Mouse (Mus musculus) intestine, embryonic 16.5 days (tissue): Measurements from ENCODE around the gene Rab4a. TPM values are rescaled to one million over a fixed set of nuclear protein-coding genes. Genes with fewer than 3 reads are reported as not detected.

Source experiments
- ATAC-seq: fragments of 200-750 bp; cut with Nextera tagmentation; 2 replicates; pipeline ENCODE4 v1.8.0; 2017; ENCODE audit warnings: moderate TSS enrichment, moderate library complexity
- H3K27ac ChIP-seq: fragments of 300-500 bp; sonication (generic); 2 replicates; pipeline ENCODE4 v1.5.1; 2014; ENCODE audit warnings: mild to moderate bottlenecking, low read length
- H3K27me3 ChIP-seq: fragments of 300-500 bp; sonication (generic); replicated peaks from 2 replicates; pipeline ENCODE4 v1.6.1; 2014; ENCODE audit warnings: low read length, control low read depth, mixed read lengths; ENCODE audit not compliant: control insufficient read depth, insufficient read depth
- H3K36me3 ChIP-seq: fragments of 300-500 bp; sonication (generic); 2 replicates; pipeline ENCODE4 v1.6.1; 2014; ENCODE audit warnings: low read length, control low read depth; ENCODE audit not compliant: control insufficient read depth, insufficient read depth
- H3K4me1 ChIP-seq: fragments of 300-500 bp; sonication (generic); 2 replicates; pipeline ENCODE4 v1.6.1; 2014; ENCODE audit warnings: low read length, control low read depth, mixed read lengths; ENCODE audit not compliant: control insufficient read depth, insufficient read depth
- H3K4me2 ChIP-seq: fragments of 300-500 bp; sonication (generic); 2 replicates; pipeline ENCODE4 v1.6.1; 2014; ENCODE audit warnings: low read depth, low read length, control low read depth
- H3K4me3 ChIP-seq: fragments of 300-500 bp; sonication (generic); 2 replicates; pipeline ENCODE4 v1.5.1; 2014; ENCODE audit warnings: mild to moderate bottlenecking, low read length
- H3K9ac ChIP-seq: fragments of 300-500 bp; sonication (generic); 2 replicates; pipeline ENCODE4 v1.6.1; 2014; ENCODE audit warnings: low read depth, low read length
- H3K9me3 ChIP-seq: fragments of 300-500 bp; sonication (generic); 2 replicates; pipeline ENCODE4 v1.6.1; 2016; ENCODE audit warnings: low read length, control low read depth; ENCODE audit not compliant: control insufficient read depth
- WGBS: fragments of 180-500 bp; shearing (Covaris S2); extraction: QIAGEN DNeasy Blood & Tissue Kit; methylation state at CpG from one replicate; pipeline ENCODE4 v1.1.7; 2014; 5-methylcytosine and 5-hydroxymethylcytosine counted together
- polyA plus RNA-seq: library from polyadenylated mRNA; unstranded; fragments of >200 nt; fragmentation: Nextera tagmentation; extraction: Ambion mirVana; gene quantifications from 2 replicates; pipeline ENCODE4 v1.2.1, GENCODE M21; 2015

Gene Rab4a
- polyA plus RNA-seq, 1 experiment from 2014 or later, result 66.9 TPM

DNA sequence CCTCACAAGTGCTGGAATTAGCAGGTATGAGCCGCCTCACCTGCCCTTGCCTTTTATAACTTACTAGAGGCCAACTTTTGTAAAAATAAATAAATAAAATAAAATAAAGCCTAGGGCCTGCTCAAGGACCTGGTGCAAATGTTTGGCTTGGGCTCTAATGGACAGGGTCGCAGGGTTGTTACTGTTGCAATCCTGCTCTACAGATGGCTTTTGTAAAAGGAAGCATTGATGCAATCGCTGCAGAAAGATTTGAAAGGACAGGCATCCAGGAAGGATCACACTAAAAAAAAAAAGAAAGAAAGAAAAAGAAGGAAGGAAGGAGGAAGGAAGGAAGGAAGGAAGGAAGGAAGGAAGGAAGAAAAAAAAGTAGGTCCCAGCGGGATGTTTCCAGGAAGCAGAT is 54.6 kb downstream of the Rab4a start:
- 72% methylated on average over 4 of the region's 4 CpGs for WGBS
- no peak overlapping the region for H3K9ac ChIP-seq
- H3K36me3 ChIP-seq, result no peaks in the 10 kb centered on the region
- peaks cover 10% of the 10 kb centered on the region for H3K4me1 ChIP-seq
- H3K9me3 ChIP-seq, result no peaks in the 10 kb centered on the region
- H3K27ac ChIP-seq, result no peak overlapping the region; the same call in 1 of the 2 replicates
- peak overlapping the region; percentile 96; the same call in 1 of the 2 replicates for H3K4me3 ChIP-seq
- H3K27me3 ChIP-seq, result peaks cover 9% of the 10 kb centered on the region; the same call in 1 of the 2 replicates
- ATAC-seq, result no peak
- peak overlapping the region; percentile 98 for H3K4me2 ChIP-seq

- H3K27me3 ChIP-seq, result peaks cover 9% of the 10 kb centered on the region; the same call in 1 of the 2 replicates
- H3K36me3 ChIP-seq, result no peaks in the 10 kb centered on the region
- no peak overlapping the region for H3K27ac ChIP-seq
- H3K9me3 ChIP-seq, result no peaks in the 10 kb centered on the region
- no peak overlapping the region for H3K9ac ChIP-seq
- no peak overlapping the region for H3K4me2 ChIP-seq
- H3K4me1 ChIP-seq, result no peaks in the 10 kb centered on the region
- no peak for ATAC-seq
- H3K4me3 ChIP-seq, result no peak overlapping the region
- 58% methylated on average over 7 of the region's 7 CpGs for WGBS
These were observed 60.0 kb downstream of the Rab4a start for GRCm38 (mm10) chr8:123865786-123866185.

DNA sequence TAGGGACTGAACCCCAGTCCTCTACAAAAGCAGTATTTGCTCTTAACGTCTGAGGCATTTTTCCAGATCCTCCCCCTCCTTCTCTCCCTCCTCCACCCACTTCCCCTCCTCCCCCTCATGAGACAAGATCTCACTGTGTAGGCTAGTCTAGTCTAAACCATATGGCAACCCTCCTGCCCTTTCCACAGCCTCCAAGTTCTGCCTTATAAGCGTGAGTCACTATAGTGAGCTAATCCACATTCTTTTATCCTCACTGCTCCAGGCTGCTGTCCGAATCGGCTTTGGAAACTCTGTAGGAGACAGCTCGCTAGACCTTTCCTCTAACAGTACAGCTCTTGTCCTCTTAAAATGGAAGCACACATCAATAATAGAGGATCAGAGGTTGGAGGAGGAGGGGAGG is 61.2 kb downstream of the Rab4a start:
- Histone ChIP-seq H3K36me3 (no peaks in the 10 kb centered on the region), H3K9me3 (no peaks in the 10 kb centered on the region), H3K4me3 (no peak overlapping the region), H3K27me3 (peaks cover 7% of the 10 kb centered on the region; the same call in 1 of the 2 replicates), H3K27ac (no peak overlapping the region), H3K9ac (no peak overlapping the region), H3K4me2 (no peak overlapping the region), H3K4me1 (no peaks in the 10 kb centered on the region)
- WGBS, result 29% methylated on average over 5 of the region's 5 CpGs
- ATAC-seq, result no peak

- WGBS, result 73% methylated on average over 9 of the region's 9 CpGs
- H3K9ac ChIP-seq, result no peak overlapping the region
- no peaks in the 10 kb centered on the region for H3K27me3 ChIP-seq
- ATAC-seq, result no peak
- H3K4me3 ChIP-seq, result no peak overlapping the region
- no peaks in the 10 kb centered on the region for H3K9me3 ChIP-seq
- H3K27ac ChIP-seq, result no peak overlapping the region
- no peaks in the 10 kb centered on the region for H3K36me3 ChIP-seq
- H3K4me2 ChIP-seq, result no peak overlapping the region
- H3K4me1 ChIP-seq, result no peaks in the 10 kb centered on the region
These were observed 66.3 kb downstream of the Rab4a start for GRCm38 (mm10) chr8:123872048-123872447.

- no peaks in the 10 kb centered on the region for H3K27me3 ChIP-seq
- no peak for ATAC-seq
- no peak overlapping the region for H3K4me3 ChIP-seq
- no peak overlapping the region for H3K27ac ChIP-seq
- 76% methylated on average over 6 of the region's 6 CpGs for WGBS
- no peaks in the 10 kb centered on the region for H3K36me3 ChIP-seq
- H3K4me1 ChIP-seq, result no peaks in the 10 kb centered on the region
- no peak overlapping the region for H3K9ac ChIP-seq
- H3K9me3 ChIP-seq, result no peaks in the 10 kb centered on the region
- no peak overlapping the region for H3K4me2 ChIP-seq
These were observed 67.6 kb downstream of the Rab4a start for GRCm38 (mm10) chr8:123873364-123873763.

- Histone ChIP-seq H3K27me3 (no peaks in the 10 kb centered on the region), H3K4me1 (no peaks in the 10 kb centered on the region), H3K27ac (no peak overlapping the region), H3K4me3 (no peak overlapping the region), H3K36me3 (no peaks in the 10 kb centered on the region), H3K9ac (no peak overlapping the region), H3K4me2 (no peak overlapping the region), H3K9me3 (no peaks in the 10 kb centered on the region)
- no peak for ATAC-seq
- 76% methylated on average over 11 of the region's 11 CpGs for WGBS
These were observed 68.5 kb downstream of the Rab4a start for GRCm38 (mm10) chr8:123874324-123874723.

DNA sequence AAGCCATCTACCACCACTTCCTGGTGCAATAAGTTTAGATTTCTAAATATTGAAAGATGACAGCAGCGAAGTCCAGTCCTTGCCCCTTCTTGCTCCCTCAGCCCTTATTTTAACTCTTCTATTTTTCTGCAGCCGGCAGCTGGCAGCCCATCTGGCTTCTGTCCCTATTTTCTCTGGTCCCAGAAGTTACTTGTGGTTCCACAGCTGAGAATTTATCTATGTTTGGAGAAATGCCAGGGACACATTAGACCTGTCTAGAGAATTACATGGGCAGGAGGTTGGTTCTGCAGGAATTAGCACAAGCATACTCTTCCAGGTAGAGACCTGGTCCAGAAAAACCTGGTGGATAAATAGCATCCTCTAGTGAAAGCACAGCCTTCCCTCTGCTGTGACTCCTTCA is 72.1 kb downstream of the Rab4a start:
- Histone ChIP-seq H3K9me3 (no peaks in the 10 kb centered on the region), H3K4me2 (no peak overlapping the region), H3K9ac (no peak overlapping the region), H3K36me3 (no peaks in the 10 kb centered on the region), H3K4me3 (no peak overlapping the region), H3K4me1 (no peaks in the 10 kb centered on the region), H3K27me3 (no peaks in the 10 kb centered on the region), H3K27ac (no peak overlapping the region)
- ATAC-seq, result no peak
- WGBS, result 40% methylated on average over 2 of the region's 2 CpGs

DNA sequence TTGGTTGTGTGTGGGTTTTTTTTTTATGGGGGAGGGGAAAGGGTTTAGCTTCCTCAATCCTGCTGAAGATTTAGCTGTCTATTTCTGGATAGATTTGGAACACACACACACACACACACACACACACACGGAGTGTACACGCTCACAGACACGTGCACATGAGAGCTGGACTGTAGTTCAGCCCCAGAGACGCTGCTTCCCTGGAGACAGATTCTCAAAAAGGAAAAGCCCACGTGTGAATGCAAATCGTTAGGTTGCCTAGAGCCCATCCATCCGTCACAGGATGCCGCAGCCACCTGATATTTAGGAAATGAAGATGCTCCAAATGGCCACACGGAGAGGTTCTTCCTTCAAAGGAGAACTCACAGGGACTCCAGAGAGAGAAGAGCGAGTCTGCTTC is 74.5 kb downstream of the Rab4a start:
- Histone ChIP-seq H3K4me1 (peaks cover 7% of the 10 kb centered on the region), H3K36me3 (no peaks in the 10 kb centered on the region), H3K9ac (no peak overlapping the region), H3K27me3 (no peaks in the 10 kb centered on the region; the same call in 1 of the 2 replicates), H3K4me2 (no peak overlapping the region), H3K4me3 (no peak overlapping the region), H3K27ac (no peak overlapping the region), H3K9me3 (no peaks in the 10 kb centered on the region)
- ATAC-seq, result no peak
- 64% methylated on average over 10 of the region's 10 CpGs for WGBS

DNA sequence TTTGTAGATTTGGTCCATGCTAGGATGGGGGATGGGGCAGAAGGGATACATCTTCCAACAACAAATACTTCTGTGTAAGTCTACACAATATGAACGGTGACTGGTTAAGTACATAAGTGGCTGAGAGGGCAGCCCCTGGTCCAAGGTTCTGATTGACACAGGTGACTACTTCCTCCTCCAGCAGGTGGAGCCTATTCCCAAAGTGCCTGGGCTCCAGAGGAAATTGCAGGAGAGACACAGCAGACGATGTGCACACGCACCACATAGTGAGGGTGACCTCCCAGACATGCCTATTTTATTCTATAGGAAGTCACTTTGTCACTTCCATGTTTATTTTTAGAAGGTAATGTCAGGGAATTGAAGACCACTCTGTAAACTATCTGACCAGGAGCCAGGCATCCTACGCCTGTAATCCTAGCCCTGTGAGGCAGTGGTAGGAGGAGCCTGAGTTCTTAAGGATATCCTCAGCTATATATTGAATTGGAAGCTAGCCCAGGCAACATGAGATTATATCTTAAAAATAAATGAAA is 75.1 kb downstream of the Rab4a start:
- H3K27ac ChIP-seq, result no peak overlapping the region
- peaks cover 3% of the 10 kb centered on the region for H3K27me3 ChIP-seq
- H3K4me1 ChIP-seq, result peaks cover 7% of the 10 kb centered on the region
- WGBS, result 27% methylated on average over 4 of the region's 4 CpGs
- H3K4me3 ChIP-seq, result no peak overlapping the region
- no peak overlapping the region for H3K9ac ChIP-seq
- H3K36me3 ChIP-seq, result no peaks in the 10 kb centered on the region
- H3K4me2 ChIP-seq, result no peak overlapping the region
- ATAC-seq, result no peak
- no peaks in the 10 kb centered on the region for H3K9me3 ChIP-seq

DNA sequence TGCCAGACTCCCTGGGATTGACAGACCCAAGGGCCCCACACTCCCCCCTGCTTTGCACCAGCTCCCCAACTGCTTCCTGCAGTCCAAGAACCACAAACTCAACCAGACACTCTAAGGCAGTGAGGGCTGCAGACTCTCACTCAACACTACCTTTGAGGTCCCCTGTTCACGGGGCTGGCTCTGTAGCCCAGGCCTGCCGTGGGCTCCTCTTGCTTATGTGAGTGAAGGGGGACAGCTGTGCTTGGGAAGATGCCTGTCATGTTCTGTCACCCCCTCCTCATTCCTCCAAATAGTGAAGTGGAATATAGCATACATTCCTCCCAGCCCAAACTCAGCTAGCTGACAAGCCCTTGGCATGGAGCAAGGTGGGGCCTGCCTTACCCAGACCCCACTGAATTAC is 76.6 kb downstream of the Rab4a start:
- Histone ChIP-seq H3K36me3 (no peaks in the 10 kb centered on the region), H3K9ac (no peak overlapping the region), H3K27ac (no peak overlapping the region), H3K4me1 (peaks cover 7% of the 10 kb centered on the region), H3K4me3 (no peak overlapping the region), H3K9me3 (no peaks in the 10 kb centered on the region), H3K27me3 (peaks cover 6% of the 10 kb centered on the region), H3K4me2 (no peak overlapping the region)
- 82% methylated on average over 2 of the region's 2 CpGs for WGBS
- no peak for ATAC-seq
